Mouse (Mus musculus): ENCODE measurements at regions not wholly inside any gene's neighbourhood (a gene's known extent, or its start where the extent isn't known, plus 50 kb on each side); places are given as distances from the start of the nearest gene placed in this dataset.

DNA sequence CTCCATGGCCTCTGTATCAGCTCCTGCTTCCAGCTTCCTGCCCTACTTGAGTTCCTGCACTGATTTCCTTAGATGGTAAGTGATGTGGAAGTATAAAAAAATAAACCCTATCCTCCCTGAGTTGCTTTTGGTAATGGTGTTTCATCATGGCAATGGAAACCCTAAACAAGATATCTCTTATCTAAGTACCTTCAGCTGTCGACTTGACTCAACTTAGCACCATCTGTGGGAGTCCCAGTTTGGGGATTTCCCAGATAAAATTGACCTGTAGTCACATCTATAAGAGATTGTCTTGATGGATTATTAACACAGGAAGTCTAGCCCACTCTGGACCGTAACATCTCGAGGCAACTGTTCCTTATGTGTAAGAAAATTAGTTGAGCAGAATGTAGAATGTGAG is 570.2 kb upstream of the Gm10306 start:
- CTCF ChIA-PET = no interaction called here
- POLR2A ChIA-PET = no interaction called here

DNA sequence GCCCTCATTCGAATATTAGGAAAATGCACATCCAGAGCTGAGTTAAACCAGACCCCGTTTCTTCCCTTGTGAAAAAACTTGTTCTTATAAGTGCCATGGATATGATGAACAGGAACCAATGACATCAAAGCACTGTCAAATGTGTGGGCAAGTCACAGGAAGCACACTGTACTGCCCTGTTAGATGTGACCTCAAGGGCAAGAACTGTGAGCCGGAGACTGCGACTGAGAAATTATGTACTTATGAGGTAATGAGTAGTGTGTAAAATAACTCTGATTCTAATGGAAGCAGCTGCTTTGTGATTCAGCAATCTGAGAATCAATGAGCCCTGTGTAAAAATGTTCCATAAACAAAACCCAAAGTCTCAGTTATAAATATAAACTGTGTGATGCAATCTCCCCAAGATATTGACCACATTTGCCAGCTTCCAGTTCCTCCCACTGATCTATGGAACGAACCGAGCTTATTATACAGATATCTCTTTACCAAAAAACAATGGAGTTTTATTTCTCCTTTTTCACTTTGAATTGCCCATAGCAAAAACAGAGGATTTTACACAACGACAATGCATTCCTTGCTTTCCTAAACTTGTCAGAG is 566.0 kb upstream of the Gm10306 start:
- ChIA-PET POLR2A (no interaction called here), CTCF (no interaction called here)

DNA sequence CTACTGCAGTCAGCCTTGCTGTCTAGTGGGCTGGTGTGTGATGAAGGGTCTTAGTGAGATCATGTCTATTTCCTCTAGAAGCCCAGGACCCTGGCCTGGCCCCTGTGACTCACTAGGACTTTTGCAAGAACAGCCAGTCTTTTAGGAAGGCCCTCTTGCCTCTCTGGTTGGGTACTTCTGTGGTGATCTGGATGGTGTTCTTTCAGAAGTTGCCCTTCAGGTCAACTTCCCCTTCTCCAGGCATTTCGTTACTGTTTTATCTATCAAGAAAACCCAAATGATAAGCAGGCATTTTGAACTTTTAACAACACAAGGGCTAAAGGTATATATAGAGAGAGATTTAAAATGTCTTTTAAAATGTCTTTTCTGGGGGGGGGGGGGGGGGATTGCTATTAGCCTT is 550.5 kb upstream of the Gm10306 start:
- ChIA-PET CTCF (no interaction called here), POLR2A (no interaction called here)

DNA sequence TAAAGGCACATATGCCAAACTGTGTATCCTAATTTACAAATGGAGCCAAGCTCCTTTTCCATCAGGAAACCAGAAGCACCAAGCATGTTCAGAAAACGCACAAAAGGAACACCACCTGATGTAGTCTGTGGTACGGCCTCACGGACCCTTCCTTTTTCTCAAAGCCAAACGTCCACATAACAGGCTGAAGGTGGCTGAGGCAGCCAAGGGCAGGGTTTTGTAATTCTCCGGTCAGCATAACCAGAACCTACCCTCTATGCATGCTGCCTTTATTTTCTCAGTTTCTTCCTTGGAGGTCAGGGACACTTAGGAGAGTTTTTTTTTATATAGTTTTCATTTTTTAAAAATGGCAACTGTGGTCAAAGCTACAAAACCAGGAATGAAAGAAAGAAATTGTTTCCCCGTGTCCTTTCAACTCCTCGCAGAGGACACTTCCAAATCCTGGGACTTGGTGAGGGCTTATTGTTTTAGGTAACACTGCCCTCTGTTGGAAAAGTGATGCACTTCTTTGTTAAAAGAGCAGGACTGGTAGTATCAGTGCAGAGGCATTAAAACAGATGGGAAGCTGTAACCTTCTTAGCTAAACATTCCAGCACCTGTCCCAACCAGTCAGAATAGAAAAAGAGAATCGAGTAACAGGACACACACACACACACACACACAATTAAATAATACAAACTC is 549.1 kb upstream of the Gm10306 start:
- ChIA-PET CTCF (interaction anchor here in 2 of 4 experiments (0.7 to 0.8 kb wide), 2 partner anchors 16 to 1075 kb away, joined by 3 read pairs; no protein-coding TSS in a partner anchor), POLR2A (no interaction called here)

DNA sequence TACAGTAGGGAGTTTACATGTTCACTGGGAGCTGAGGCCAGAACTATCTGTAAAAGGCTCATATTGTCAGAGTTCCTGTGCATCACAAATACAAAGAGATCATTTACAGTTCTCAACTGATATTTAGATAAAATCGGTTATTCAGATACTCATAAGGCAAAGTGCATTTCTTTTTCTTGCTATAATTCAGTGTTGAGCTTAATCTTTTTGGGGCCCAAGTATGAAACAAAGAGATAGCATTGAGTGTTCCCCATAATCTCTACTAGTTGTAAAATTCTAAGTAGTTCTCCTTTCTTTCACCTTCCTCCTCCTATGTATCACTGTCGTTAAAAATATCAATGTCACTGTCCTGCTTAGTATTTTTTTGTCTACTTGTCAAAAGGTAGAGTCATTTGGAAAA is 540.6 kb upstream of the Gm10306 start:
- ChIA-PET CTCF (interaction anchor here in 1 of 4 experiments (0.6 kb wide), 1 partner anchor 11 kb away, joined by 3 read pairs; no protein-coding TSS in a partner anchor), POLR2A (no interaction called here)

DNA sequence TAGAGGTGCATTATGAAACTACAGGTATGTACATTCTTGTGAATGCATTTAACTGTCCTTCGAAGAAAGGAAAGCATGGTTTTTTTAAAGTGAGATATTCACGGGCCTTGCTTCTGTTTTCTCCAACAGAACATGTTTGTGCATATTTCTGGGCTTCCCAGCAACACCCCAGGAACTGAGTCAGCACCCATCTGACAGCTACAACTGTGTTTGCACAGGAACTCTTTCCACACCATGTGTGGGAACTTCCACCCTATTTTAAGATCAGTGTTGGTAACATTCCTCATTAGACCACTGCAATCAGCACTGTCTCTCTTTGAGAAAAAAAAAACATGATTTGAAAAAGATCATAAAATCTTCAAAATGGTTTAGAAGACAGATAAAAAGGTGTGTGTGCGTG is 538.6 kb upstream of the Gm10306 start:
- POLR2A ChIA-PET = no interaction called here
- CTCF ChIA-PET = no interaction called here

DNA sequence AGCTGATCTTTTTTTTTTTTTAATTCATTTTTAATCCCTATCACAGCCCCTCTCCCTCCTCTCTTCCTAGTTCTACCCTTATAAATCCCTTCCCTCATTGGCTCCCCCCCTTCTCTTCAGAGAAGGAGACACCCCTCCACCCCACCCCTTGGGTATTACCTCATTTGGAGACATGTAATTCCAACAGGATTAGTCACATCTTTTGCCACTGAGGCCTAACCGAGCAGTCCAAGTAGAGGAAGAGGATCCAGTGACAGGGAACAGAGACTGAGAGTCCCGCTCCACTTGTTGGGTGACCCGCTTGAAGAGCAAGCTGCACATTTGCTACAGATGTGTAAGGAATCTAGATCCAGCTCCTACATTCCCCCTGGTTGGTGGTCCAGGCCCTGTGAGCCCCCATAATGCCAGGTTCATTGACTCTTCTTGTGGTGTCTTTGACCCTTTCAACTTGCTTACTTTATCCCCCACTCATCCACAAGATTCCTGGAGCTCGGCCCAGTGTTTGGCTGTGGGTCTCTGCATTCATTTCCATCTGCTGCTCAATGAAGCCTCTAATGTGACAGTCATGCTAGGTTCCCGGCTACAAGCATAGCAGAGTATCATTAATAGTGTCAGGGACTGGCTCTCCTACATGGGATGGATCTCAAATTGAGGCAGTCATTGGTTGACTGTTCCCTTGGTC is 506.6 kb upstream of the Gm10306 start:
- POLR2A ChIA-PET = no interaction called here
- CTCF ChIA-PET = no interaction called here

DNA sequence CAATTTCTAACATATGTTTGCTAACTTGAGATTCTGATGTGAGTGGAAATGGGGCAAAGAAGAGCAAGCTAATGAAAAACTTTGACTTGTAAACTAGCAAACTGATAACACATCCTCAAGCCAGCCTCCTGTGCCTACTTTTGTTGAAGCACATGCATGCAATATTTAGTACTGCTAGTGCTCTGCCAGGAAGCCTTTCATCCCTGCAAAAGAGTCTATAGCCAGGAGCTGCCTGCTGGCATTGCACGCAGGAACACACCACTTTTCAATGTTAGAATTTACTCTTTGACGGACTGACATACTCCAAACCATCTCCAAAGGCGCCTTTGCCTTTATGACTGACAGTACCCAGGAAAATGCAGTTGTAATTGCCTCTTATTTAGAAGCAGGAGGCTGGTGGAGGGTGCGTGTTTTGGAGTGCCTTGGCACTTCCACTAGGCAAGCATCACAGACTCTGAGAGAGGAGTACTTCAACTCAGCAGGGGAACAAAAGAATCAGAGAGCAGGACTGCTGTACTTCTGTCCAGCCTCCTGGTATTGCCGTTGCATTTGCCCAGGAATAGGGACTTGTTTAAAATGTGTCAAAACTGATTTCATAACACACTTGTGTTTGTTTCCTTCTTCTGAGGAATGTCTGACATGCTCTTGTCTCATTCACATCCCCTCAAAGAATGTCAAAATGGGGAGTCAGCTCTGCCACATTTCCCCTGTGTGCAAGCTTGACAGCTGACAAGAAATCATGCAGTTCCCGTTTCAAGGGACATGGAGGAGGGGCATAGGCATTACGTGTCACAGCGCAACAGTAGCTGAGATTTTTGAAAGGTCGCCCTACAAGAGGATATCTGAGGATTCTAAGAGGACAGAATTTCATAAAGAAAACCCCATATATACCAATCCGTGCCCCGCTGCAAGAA is 503.8 kb upstream of the Gm10306 start:
- ChIA-PET CTCF (no interaction called here), POLR2A (no interaction called here)

DNA sequence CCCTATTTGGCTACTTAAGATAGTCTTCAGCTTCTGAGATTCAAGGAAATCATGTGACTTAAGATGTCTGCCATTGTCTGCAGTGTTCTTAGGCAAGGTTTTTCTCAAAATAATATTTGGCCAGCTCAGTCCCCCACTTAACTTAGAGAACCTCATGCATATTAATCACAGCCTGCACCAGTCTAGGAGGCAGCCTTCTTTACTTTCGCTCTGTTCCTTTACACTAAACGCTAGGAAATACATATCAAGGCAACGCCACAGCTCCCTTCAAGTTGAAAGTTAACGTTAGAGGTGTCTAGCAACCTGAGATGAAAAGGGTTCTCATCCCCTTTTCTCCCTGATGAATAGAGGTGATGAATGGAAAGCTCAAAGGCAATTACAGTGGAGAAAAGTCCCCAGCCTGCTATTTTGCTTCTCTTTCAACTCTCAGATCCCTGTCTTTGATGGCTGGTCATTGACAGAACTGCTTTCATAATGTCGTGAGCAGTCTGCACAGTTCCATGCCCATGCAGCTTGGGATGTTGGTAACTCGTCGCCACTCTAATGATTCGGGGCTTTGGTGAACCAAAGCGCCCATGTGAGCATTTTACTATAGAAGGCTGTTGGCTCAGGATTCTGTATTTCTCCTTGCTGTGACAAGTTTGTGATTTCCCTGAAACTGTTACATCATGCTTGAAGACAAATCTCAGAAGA is 483.0 kb upstream of the Gm10306 start:
- ChIA-PET POLR2A (no interaction called here), CTCF (no interaction called here)

DNA sequence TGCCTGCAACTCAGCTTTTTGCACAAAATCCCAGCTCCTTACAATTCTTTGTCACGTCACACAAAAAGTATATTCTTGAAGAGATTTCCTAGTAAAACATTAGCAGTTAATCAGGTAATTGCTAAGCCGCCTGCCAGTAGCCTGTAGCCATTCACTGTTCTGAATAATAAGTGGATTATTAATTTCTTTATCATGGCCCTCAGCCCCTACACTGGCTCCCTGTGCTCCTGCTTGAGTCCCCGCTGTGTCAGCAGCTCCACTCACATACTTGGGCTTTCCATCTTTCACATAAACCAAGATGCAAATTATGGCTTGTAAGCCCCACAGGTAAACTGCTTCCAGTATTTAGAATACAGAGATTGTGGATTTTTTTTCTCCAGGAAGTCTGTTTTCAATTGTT is 473.5 kb upstream of the Gm10306 start:
- POLR2A ChIA-PET = no interaction called here
- CTCF ChIA-PET = no interaction called here

DNA sequence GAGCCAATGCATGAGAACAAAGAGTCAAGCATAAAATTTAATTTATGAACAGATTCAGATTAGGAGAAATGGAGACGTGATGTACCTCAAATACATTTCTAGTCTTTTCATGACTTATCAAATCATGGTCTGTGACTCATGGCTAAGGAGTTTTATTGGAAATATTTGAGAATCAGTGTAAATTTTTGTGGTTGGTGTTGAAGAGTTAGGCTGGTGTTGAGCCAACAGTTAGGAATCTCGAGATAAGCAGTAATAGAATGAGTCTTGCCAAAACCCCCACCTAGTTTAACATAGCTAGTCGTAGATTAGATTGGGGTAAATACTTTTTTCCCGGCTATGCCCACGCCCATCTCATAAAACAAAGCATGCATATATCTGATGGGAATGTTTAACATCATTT is 462.0 kb upstream of the Gm10306 start:
- POLR2A ChIA-PET = no interaction called here
- CTCF ChIA-PET = no interaction called here

DNA sequence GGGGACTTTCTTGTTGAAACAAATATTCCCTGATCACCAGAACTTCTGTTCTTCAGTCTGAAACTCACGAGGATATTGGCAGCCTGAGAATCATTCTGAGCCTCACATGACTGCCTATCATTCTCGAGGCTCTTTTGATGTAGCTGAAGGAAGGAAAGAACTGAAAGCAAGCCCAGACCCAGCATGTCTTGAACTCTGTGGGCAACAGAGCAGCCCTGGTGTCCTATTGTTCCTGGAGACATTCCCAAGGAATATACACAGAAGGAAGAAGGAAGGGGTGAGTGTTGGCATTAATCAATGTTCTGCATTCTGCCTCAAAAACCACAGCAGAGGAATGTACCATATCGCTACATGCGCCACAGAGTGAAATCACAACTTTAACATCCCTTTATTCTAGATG is 449.4 kb upstream of the Gm10306 start:
- POLR2A ChIA-PET = no interaction called here
- CTCF ChIA-PET = no interaction called here

DNA sequence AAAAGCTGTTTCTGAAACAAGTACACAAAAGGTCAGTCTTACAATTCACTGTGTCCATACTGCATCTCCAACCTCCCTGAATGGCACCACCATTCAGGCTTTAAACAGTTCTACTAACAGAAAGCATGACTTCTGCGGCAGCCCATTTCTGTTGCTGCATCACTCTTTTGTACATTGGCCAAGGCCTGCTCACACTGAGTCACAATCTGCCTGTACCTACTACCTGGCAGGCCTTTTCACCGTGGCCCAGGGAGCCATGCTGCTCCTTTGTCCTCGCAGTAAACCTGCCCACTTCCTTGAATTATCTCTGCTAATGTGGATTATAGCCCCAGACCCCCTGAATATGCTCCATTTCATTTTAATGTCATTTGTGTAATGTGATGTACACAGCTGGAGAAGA is 439.5 kb upstream of the Gm10306 start:
- POLR2A ChIA-PET = interaction anchor here in 1 of 4 experiments (0.6 kb wide), 1 partner anchor 1516 kb away, joined by 3 read pairs; no protein-coding TSS in a partner anchor
- CTCF ChIA-PET = no interaction called here

DNA sequence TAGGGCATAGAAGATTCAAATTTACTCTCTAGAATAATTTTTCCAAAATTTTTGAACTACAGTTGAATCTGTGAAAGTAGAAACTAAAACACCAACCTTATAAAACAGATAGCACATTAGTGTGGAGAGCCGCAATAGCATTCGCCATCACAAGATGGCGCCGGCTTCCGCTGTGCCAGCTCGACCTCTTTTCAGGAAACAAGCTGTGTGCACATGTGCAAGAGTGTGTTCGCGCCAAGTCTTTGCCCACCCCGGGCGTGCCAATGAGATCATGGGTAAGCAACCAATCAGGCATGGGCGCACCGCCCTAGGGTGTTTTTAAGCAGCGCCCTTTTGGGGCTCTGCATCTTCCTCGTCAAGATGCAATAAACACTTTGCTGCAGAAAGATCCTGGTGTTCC is 432.2 kb upstream of the Gm10306 start:
- ChIA-PET CTCF (no interaction called here), POLR2A (no interaction called here)

DNA sequence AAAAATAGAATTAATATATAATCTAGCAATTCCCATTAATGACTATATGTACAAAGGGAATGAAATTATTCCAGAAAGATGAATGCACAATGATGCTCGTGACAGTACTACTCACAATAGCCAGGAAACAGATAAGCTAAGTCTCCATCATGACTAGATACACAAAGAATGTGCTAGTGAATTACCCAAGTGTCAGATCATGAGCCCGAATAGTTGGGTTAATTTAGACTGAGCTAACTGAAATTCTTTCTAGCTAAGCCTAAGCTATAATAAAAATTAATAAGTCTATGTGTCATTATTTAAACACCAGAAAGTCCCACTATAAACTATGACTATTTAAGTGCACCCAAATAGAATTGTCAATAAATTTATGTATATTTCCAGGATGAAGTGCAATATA is 418.4 kb upstream of the Gm10306 start:
- POLR2A ChIA-PET = no interaction called here
- CTCF ChIA-PET = no interaction called here

DNA sequence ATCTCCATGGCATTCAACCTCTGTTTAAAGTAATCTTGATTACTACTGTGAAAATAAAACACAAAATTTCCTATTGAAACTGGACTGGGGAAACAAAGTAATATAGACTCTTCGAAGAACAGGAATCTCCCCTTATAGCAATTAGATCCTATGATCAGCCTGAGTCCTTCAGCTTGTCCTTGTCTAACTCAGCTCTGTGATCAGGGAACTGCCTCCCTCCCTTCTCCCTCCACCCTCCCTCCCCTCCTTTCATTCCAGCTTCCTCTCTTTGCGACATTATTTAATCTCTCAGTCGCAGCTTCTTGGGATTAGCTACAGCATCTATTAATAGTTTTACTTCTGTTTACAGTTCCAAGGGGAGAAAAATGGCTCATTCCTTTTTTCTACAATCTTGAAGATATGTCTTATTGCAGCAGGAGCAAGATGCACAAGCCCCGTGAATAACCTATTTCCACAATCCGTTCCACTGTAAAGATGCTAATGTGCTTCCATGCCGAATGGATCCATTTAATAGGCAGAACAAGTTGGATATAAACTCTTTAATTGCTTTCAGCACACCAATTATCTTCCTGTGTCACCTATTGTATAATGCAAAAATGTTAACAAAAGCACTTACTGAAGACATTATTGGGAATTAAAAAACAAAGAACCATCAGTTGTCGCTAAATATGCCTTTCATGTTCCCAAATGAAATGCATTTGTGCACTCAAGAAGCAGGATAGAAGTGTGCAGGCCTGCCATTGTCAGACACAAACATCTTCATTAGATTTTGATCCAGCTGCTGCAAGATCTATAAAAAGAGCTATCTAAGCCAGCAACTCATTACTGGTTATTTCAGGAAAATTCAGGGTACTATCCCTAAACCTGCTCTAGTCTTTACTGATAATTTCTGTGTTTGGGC is 411.2 kb upstream of the Gm10306 start:
- ChIA-PET CTCF (no interaction called here), POLR2A (no interaction called here)

DNA sequence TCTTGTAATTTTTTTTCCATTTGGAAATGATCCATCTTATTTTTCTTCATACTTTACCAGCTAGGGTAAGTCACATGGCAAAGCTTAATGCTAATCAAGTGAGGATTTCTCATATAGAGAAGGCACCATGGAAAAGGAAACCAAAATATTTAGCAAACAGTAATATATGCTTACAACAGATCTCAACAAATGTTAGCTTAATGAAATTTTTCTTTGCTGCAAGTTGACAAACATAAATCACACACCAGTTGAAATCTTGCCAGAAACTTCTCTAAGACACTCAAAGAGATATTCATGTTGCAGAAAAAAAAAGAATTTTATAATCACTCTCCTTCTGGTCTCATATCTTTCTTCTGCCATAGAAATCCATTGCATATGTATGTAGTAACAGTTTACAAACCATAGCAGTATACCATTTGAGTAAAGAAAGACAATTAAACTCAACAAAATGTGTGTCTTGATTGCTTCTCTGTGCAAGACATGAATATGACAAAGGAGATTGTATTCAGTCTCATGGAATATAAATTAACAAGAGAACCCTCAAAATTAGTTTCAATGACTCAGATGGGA is 408.3 kb upstream of the Gm10306 start:
- ChIA-PET POLR2A (interaction anchor here in 1 of 4 experiments (1.0 kb wide), 1 partner anchor 11 kb away, joined by 4 read pairs; no protein-coding TSS in a partner anchor), CTCF (no interaction called here)

DNA sequence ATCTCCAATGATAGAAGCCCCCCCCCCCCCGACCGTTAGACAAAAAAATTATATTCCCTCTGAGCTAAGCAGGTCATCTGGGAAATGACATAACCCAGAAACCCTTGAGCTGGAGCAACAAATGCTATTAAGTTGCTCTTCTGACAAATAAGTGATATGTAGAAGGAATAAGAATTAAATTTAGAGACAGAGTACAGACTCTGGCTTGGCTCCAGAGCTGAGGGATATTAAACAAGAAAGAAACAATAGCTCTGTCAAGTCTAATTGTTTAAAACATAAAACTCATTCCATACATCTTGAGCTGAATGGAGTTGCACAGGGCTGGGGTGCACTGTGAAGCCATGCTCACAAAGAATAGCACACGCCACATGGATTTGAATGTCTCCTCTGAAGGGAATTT is 407.3 kb upstream of the Gm10306 start:
- ChIA-PET CTCF (no interaction called here), POLR2A (interaction anchor here in 1 of 4 experiments (1.0 kb wide), 1 partner anchor 10 kb away, joined by 4 read pairs; no protein-coding TSS in a partner anchor)

DNA sequence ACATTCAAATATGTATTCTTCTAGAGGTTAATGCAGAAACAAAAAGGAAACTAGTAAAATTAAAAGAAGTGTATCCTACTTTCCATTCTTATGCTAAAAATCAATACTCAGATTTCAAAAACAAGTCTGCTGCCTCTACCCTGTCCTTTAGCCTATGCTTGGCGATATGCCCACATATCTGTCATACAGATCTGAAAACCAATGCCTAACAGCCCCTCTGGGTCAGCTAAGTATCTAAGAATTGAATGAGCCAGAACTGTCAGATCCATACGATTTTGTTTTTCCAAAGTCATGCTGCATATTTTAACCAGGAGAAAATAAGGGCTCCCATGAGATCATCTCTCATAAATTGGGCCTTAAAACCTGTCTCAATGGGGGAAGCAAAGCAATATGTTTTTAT is 395.7 kb upstream of the Gm10306 start:
- POLR2A ChIA-PET = no interaction called here

More for the DNA sequence above, 395.7 kb upstream of the Gm10306 start:
- CTCF ChIA-PET = no interaction called here
